Comparison of ENCODE assay signal across 10 mouse cellular contexts in the genomic region with DNA sequence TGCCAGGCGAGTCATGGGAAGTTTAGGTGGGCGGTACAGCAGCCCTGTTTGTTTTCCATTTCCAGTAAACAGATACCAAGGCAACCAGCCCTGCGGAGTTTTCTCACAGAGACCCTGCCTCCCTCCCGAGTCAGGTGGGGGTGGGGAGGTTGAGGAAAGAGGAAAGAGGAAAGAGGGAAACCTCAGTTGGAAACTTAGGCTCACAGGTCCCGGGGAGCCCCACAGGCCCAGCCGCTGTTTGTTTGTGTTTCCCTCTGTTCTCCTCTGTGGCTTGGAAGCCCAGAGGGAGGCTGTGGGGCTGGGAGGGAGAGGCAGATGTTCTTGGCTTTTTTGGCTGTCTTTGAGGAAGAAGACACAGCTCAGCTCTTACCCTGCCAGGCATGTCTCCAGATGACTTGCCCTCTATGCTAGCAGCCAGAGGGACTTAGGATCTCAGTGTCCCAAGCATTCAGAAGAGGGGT. TPM values are rescaled to one million over a fixed set of nuclear protein-coding genes. Genes with fewer than 3 reads are reported as not detected.
DNase-seq lines count a peak whose midpoint lies in the region; ATAC-seq and TF ChIP-seq lines count a peak whose summit lies in the region.
"Had no signal": no experiment of that assay in that cellular context is flagged by ENCODE, and none has a peak within 500 bp of the region (broad histone marks: within the 10 kb centered on the region; RNA-seq: fewer than 3 reads in every experiment).

No protein-coding gene starts in this region.

- no peak overlapping the region for H3ac ChIP-seq in myocyte (ENCODE audit: control insufficient read depth, insufficient read length)

- H3K4me3 ChIP-seq in midbrain, embryonic 10.5 days, result no peak overlapping the region
- H3K4me3 ChIP-seq in midbrain, embryonic 13.5 days (replicated peaks), result no peak overlapping the region
- no peak overlapping the region for H3K4me3 ChIP-seq in embryonic facial prominence, embryonic 12.5 days
- H3K4me3 ChIP-seq in heart, embryonic 13.5 days, result no peak overlapping the region
- H3K4me3 ChIP-seq in myocyte, result no peak overlapping the region

- no peak overlapping the region for H3K9ac ChIP-seq in midbrain, embryonic 13.5 days (replicated peaks)
- no peak overlapping the region for H3K9ac ChIP-seq in embryonic facial prominence, embryonic 12.5 days
- peak overlapping the region; percentile 24; the same call in 1 of the 2 replicates for H3K9ac ChIP-seq in heart, embryonic 13.5 days

- no peak for DNase-seq in midbrain, embryonic 10.5 days (ENCODE audit: low spot score)
- no peak for DNase-seq in layer of hippocampus, postnatal 25 days (ENCODE audit: extremely low spot score in 1 of 2, low spot score in 1 of 2)
- DNase-seq: embryo, embryonic 11 days had no signal

- no peaks in the 10 kb centered on the region for H3K9me3 ChIP-seq in midbrain, embryonic 10.5 days (replicated peaks)
- no peaks in the 10 kb centered on the region for H3K9me3 ChIP-seq in midbrain, embryonic 13.5 days
- H3K9me3 ChIP-seq in embryonic facial prominence, embryonic 12.5 days, result no peaks in the 10 kb centered on the region
- no peaks in the 10 kb centered on the region for H3K9me3 ChIP-seq in heart, embryonic 13.5 days

- no peaks in the 10 kb centered on the region; the same call in 1 of the 2 replicates for H3K27me3 ChIP-seq in midbrain, embryonic 10.5 days (ENCODE audit: low read depth, poor library complexity, severe bottlenecking)
- H3K27me3 ChIP-seq in midbrain, embryonic 13.5 days, result peaks cover 4% of the 10 kb centered on the region
- H3K27me3 ChIP-seq in embryonic facial prominence, embryonic 12.5 days, result no peaks in the 10 kb centered on the region
- H3K27me3 ChIP-seq in heart, embryonic 13.5 days (replicated peaks), result no peaks in the 10 kb centered on the region
- no peaks in the 10 kb centered on the region for H3K27me3 ChIP-seq in myocyte (ENCODE audit: control insufficient read depth, insufficient read depth, insufficient read length)

- no peak overlapping the region for H3K4me2 ChIP-seq in midbrain, embryonic 13.5 days (replicated peaks)
- H3K4me2 ChIP-seq in embryonic facial prominence, embryonic 12.5 days (replicated peaks), result no peak overlapping the region
- no peak overlapping the region for H3K4me2 ChIP-seq in heart, embryonic 13.5 days
- peak overlapping the region; percentile 41 for H3K4me2 ChIP-seq in myocyte (ENCODE audit: low read depth)

- no peaks in the 10 kb centered on the region for H3K36me3 ChIP-seq in midbrain, embryonic 10.5 days
- H3K36me3 ChIP-seq in midbrain, embryonic 13.5 days, result no peaks in the 10 kb centered on the region
- H3K36me3 ChIP-seq in embryonic facial prominence, embryonic 12.5 days, result no peaks in the 10 kb centered on the region
- H3K36me3 ChIP-seq in heart, embryonic 13.5 days, result no peaks in the 10 kb centered on the region
- H3K36me3 ChIP-seq in myocyte (ENCODE audit: control insufficient read depth, insufficient read depth), result no peaks in the 10 kb centered on the region

- peak overlapping the region; percentile 34; the same call in 1 of the 2 replicates for H3K27ac ChIP-seq in midbrain, embryonic 10.5 days (replicated peaks)
- H3K27ac ChIP-seq in midbrain, embryonic 13.5 days, result no peak overlapping the region
- 0 out of 2 replicates have a peak overlapping the region, but pooled peaks have one; percentile 37 for H3K27ac ChIP-seq in embryonic facial prominence, embryonic 12.5 days
- 0 out of 2 replicates have a peak overlapping the region, but pooled peaks have one; percentile 17 for H3K27ac ChIP-seq in heart, embryonic 13.5 days (replicated peaks)
- H3K27ac ChIP-seq: macrophage had no signal

- peaks cover 24% of the 10 kb centered on the region for H3K79me2 ChIP-seq in myocyte (ENCODE audit: control insufficient read depth, insufficient read depth)

- ATAC-seq in midbrain, embryonic 13.5 days, result no peak
- ATAC-seq in embryonic facial prominence, embryonic 12.5 days (ENCODE audit: insufficient number of reproducible peaks, insufficient read depth, low FRiP score, low TSS enrichment), result no peak
- ATAC-seq in heart, embryonic 13.5 days (ENCODE audit: extremely low read depth, insufficient number of reproducible peaks, low FRiP score, low TSS enrichment), result no peak
- ATAC-seq in erythroid progenitor cell, adult 5-6 weeks (replicated peaks; ENCODE audit: low FRiP score, poor library complexity, severe bottlenecking), result no peak
- ATAC-seq: intestine, postnatal 0 days had no signal

- no peak for TF ChIP-seq POLR2A in myocyte (IDR thresholded peaks at IDR 0.05; ENCODE audit: insufficient read length, low read depth)

- peaks cover 33% of the 10 kb centered on the region for H3K4me1 ChIP-seq in midbrain, embryonic 10.5 days
- H3K4me1 ChIP-seq in midbrain, embryonic 13.5 days (replicated peaks), result peaks cover 17% of the 10 kb centered on the region; the same call in 1 of the 2 replicates
- H3K4me1 ChIP-seq in embryonic facial prominence, embryonic 12.5 days, result peaks cover 16% of the 10 kb centered on the region; the same call in 1 of the 2 replicates
- peaks cover 60% of the 10 kb centered on the region for H3K4me1 ChIP-seq in heart, embryonic 13.5 days

- WGBS in midbrain, embryonic 10.5 days, result 33% methylated on average over 6 of the region's 6 CpGs
- 28% methylated on average over 6 of the region's 6 CpGs for whole genome bisulfite sequencing in midbrain, embryonic 13.5 days
- 27% methylated on average over 6 of the region's 6 CpGs for WGBS in embryonic facial prominence, embryonic 12.5 days
- WGBS in heart, embryonic 13.5 days, result 28% methylated on average over 6 of the region's 6 CpGs

TF ChIP-seq in myocyte, 11 proteins besides CTCF, POLR2A, EP300 and RAD21:
- TF ChIP-seq MAX (IDR thresholded peaks at IDR 0.05; ENCODE audit: low read depth) (no peak), MYOG (IDR thresholded peaks at IDR 0.05; ENCODE audit: control insufficient read depth in 1 of 3, insufficient read depth in 1 of 3, insufficient read length in 2 of 3, low read depth in 2 of 3) (no peak), TCF3 (IDR thresholded peaks at IDR 0.05; ENCODE audit: insufficient read length, low read depth) (no peak)
TF ChIP-seq in myocyte: peak in this region for 0.

RNA-seq across cellular contexts. Expression of a gene that starts 2.2 kb away (rescaled TPM):
- polyA plus RNA-seq in midbrain, embryonic 10.5 days (2016; fragmentation: Nextera tagmentation; extraction: Ambion mirVana), result 0.07 and 0.11 TPM in 2 replicates
- polyA plus RNA-seq in midbrain, embryonic 13.5 days (2015; fragmentation: Nextera tagmentation; extraction: Ambion mirVana), result 0.17 TPM in 1 of 2 replicates, not detected in the other
- 0.25 and 0.36 TPM in 2 replicates for polyA plus RNA-seq in embryonic facial prominence, embryonic 12.5 days (2016; fragmentation: Nextera tagmentation; extraction: Ambion mirVana)
- 0.74 and 0.92 TPM in 2 replicates for polyA plus RNA-seq in heart, embryonic 13.5 days (2015; fragmentation: Nextera tagmentation; extraction: Ambion mirVana)
- 17.6 TPM for polyA plus RNA-seq in myocyte (2012; fragmentation: generic; extraction: Trizol)
- not detected in 2 replicates for total RNA-seq in erythroid progenitor cell, adult 5-6 weeks (2015; ENCODE audit: low replicate concordance)
- total RNA-seq in erythroid progenitor cell, adult 5-6 weeks (2017; ENCODE audit: low replicate concordance), result not detected in 2 replicates
- total RNA-seq in layer of hippocampus, postnatal 25 days (2021), result under 1 TPM; 0.27 to 0.52 TPM

RNA-seq across cellular contexts. Expression of a gene that starts 28.3 kb away (rescaled TPM):
- 209 and 228 TPM in 2 replicates for polyA plus RNA-seq in midbrain, embryonic 10.5 days (2016; fragmentation: Nextera tagmentation; extraction: Ambion mirVana)
- 257 and 272 TPM in 2 replicates for polyA plus RNA-seq in midbrain, embryonic 13.5 days (2015; fragmentation: Nextera tagmentation; extraction: Ambion mirVana)
- polyA plus RNA-seq in embryonic facial prominence, embryonic 12.5 days (2016; fragmentation: Nextera tagmentation; extraction: Ambion mirVana), result 173 and 175 TPM in 2 replicates
- polyA plus RNA-seq in heart, embryonic 13.5 days (2015; fragmentation: Nextera tagmentation; extraction: Ambion mirVana), result 140 and 147 TPM in 2 replicates
- polyA plus RNA-seq in myocyte (2012; fragmentation: generic; extraction: Trizol), result 172 TPM
- 6.5 and 8.4 TPM in 2 replicates for total RNA-seq in erythroid progenitor cell, adult 5-6 weeks (2015; ENCODE audit: low replicate concordance)
- 18.7 and 26.5 TPM in 2 replicates for total RNA-seq in erythroid progenitor cell, adult 5-6 weeks (2017; ENCODE audit: low replicate concordance)
- total RNA-seq in layer of hippocampus, postnatal 25 days (2021), result 100 to 1,000 TPM; 262 to 327 TPM

RNA-seq across cellular contexts. Expression of a gene that starts 41.8 kb away (rescaled TPM):
- 3.9 and 5.4 TPM in 2 replicates for polyA plus RNA-seq in midbrain, embryonic 10.5 days (2016; fragmentation: Nextera tagmentation; extraction: Ambion mirVana)
- 2.6 and 4.2 TPM in 2 replicates for polyA plus RNA-seq in midbrain, embryonic 13.5 days (2015; fragmentation: Nextera tagmentation; extraction: Ambion mirVana)
- polyA plus RNA-seq in embryonic facial prominence, embryonic 12.5 days (2016; fragmentation: Nextera tagmentation; extraction: Ambion mirVana), result 6.6 and 6.8 TPM in 2 replicates
- 4.9 and 6.9 TPM in 2 replicates for polyA plus RNA-seq in heart, embryonic 13.5 days (2015; fragmentation: Nextera tagmentation; extraction: Ambion mirVana)
- polyA plus RNA-seq in myocyte (2012; fragmentation: generic; extraction: Trizol), result 5.9 TPM
- total RNA-seq in erythroid progenitor cell, adult 5-6 weeks (2015; ENCODE audit: low replicate concordance), result 70.6 and 76.3 TPM in 2 replicates
- total RNA-seq in erythroid progenitor cell, adult 5-6 weeks (2017; ENCODE audit: low replicate concordance), result 89.0 and 113 TPM in 2 replicates
- 1 to 10 TPM; 4.8 to 5.4 TPM for total RNA-seq in layer of hippocampus, postnatal 25 days (2021)

RNA-seq across cellular contexts. Expression of a gene that starts 48.0 kb away (rescaled TPM):
- 0.35 and 0.39 TPM in 2 replicates for polyA plus RNA-seq in midbrain, embryonic 10.5 days (2016; fragmentation: Nextera tagmentation; extraction: Ambion mirVana)
- 2.4 TPM in 2 replicates for polyA plus RNA-seq in midbrain, embryonic 13.5 days (2015; fragmentation: Nextera tagmentation; extraction: Ambion mirVana)
- polyA plus RNA-seq in embryonic facial prominence, embryonic 12.5 days (2016; fragmentation: Nextera tagmentation; extraction: Ambion mirVana), result 1.2 and 2.5 TPM in 2 replicates
- polyA plus RNA-seq in heart, embryonic 13.5 days (2015; fragmentation: Nextera tagmentation; extraction: Ambion mirVana), result 0.11 and 0.16 TPM in 2 replicates
- 0.04 TPM for polyA plus RNA-seq in myocyte (2012; fragmentation: generic; extraction: Trizol)
- not detected in 2 replicates for total RNA-seq in erythroid progenitor cell, adult 5-6 weeks (2015; ENCODE audit: low replicate concordance)
- not detected in 2 replicates for total RNA-seq in erythroid progenitor cell, adult 5-6 weeks (2017; ENCODE audit: low replicate concordance)
- 100 to 1,000 TPM; 219 to 233 TPM for total RNA-seq in layer of hippocampus, postnatal 25 days (2021)
- polyA plus RNA-seq: macrophage had no signal
